Mouse (Mus musculus): ENCODE measurements around the gene Setd1a. TPM values are rescaled to one million over a fixed set of nuclear protein-coding genes. Genes with fewer than 3 reads are reported as not detected.
"Not testable (repeated sequence)": the region's sequence is repeated elsewhere in the genome, so short reads cannot be mapped to it uniquely, and the experiment has no call there.

Setd1a gene
- total and polyA plus RNA-seq, 3 experiments: 9.2 to 55.9 TPM; not detected in 1

DNA sequence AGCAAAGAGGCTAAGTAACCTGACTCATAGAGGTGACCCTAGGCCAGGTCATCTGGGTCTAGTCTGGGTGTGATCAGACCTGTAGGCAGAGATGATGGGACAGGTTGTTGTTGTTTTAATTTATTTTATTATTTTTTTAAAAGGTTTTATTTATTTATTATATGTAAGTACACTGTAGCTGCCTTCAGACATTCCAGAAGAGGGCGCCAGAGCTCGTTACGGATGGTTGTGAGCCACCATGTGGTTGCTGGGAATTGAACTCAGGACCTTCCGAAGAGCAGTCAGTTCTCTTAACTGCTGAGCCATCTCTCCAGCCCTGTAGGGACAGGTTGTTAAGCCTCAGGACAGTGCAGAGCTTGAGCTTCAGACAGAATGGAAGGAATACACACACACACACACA is 61.4 kb downstream of the Setd1a start:
- H3K27ac ChIP-seq (ENCODE audit: control insufficient read depth, low read depth, low read length); H3K9ac ChIP-seq (ENCODE audit: control insufficient read depth, low read depth, low read length, poor library complexity, severe bottlenecking); H3K79me2 ChIP-seq (ENCODE audit: control insufficient read depth, insufficient read depth, low read length, poor library complexity); H3K9me3 ChIP-seq (replicated peaks; ENCODE audit: insufficient read depth, low read length); H3K4me3 ChIP-seq (ENCODE audit: control insufficient read depth in 1 of 2, insufficient read depth in 1 of 2, low read depth in 2 of 2, low read length in 2 of 2); H3K27me3 ChIP-seq (ENCODE audit: control insufficient read depth in 1 of 2, insufficient read depth in 2 of 2, low read length in 2 of 2); H3K36me3 ChIP-seq (ENCODE audit: control insufficient read depth in 1 of 2, insufficient read depth in 2 of 2, low read length in 2 of 2); H3K4me1 ChIP-seq (ENCODE audit: control insufficient read depth in 1 of 2, insufficient read depth in 2 of 2, low read length in 2 of 2): not testable (repeated sequence)
- DNase-seq (ENCODE audit: low read depth, low spot score): peak; percentile 35
- peak in 2 of 3 experiments; percentile 10 to 34; a peak in 3 of 6 replicates for TF ChIP-seq CTCF (IDR thresholded peaks at IDR 0.05 in 2 of 3, conservative IDR thresholded peaks at IDR 0.05 in 1 of 3; ENCODE audit: control insufficient read depth in 1 of 3, insufficient read depth in 1 of 3, low read depth in 2 of 3, low read length in 3 of 3, poor library complexity in 1 of 3, severe bottlenecking in 1 of 3)

DNA sequence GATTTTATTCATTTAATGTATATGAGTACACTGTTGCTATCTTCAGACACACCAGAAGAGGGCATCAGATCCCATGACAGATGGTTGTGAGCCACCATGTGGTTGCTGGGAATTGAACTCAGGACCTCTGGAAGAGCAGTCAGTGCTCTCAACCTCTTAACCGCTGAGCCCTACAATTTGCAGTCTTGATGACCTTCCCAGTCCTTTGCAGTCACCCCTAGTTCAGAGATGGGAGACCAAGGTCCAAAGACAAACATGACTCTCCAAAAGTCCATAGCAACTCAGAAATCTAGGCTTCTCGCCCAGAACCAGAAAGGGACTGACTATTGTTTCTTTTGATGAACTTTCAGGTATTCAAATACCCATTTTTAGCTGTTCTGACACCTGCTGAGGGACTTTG is 63.6 kb downstream of the Setd1a start:
- peak overlapping the region; percentile 98 for H3K27ac ChIP-seq (ENCODE audit: control insufficient read depth, low read depth, low read length)
- DNase-seq (ENCODE audit: low read depth, low spot score): peak; percentile 27
- H3K9me3 ChIP-seq (replicated peaks; ENCODE audit: insufficient read depth, low read length); H3K79me2 ChIP-seq (ENCODE audit: control insufficient read depth, insufficient read depth, low read length, poor library complexity); H3K27me3 ChIP-seq (ENCODE audit: control insufficient read depth in 1 of 2, insufficient read depth in 2 of 2, low read length in 2 of 2); H3K36me3 ChIP-seq (ENCODE audit: control insufficient read depth in 1 of 2, insufficient read depth in 2 of 2, low read length in 2 of 2); H3K4me1 ChIP-seq (ENCODE audit: control insufficient read depth in 1 of 2, insufficient read depth in 2 of 2, low read length in 2 of 2); H3K4me3 ChIP-seq (ENCODE audit: control insufficient read depth in 1 of 2, insufficient read depth in 1 of 2, low read depth in 2 of 2, low read length in 2 of 2): not testable (repeated sequence)
- peak in 1 of 3 experiments; percentile 17; a peak in 1 of 6 replicates for TF ChIP-seq CTCF (IDR thresholded peaks at IDR 0.05 in 2 of 3, conservative IDR thresholded peaks at IDR 0.05 in 1 of 3; ENCODE audit: control insufficient read depth in 1 of 3, insufficient read depth in 1 of 3, low read depth in 2 of 3, low read length in 3 of 3, poor library complexity in 1 of 3, severe bottlenecking in 1 of 3)
- peak overlapping the region; percentile 99; the same call in 1 of the 2 replicates for H3K9ac ChIP-seq (ENCODE audit: control insufficient read depth, low read depth, low read length, poor library complexity, severe bottlenecking)

DNA sequence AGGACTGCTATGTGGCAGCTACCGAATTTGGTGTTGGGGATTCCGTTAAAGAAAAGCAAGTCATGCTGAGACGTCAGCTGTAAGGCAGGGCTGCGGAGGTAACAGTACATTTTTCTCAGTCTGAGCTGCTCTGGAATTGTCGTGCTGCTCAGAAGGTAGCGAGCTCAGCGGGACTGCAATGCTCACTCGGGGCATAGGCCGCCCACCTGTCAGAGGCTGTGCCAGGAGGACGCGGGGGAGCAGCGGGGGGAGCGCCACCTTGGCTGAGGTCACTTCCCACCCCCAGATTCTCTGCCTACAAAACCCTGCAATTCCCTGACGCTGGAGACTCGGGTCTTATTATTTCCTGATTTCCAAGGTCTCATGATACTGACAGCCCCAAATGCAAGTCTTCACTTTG is 64.4 kb downstream of the Setd1a start:
- Histone ChIP-seq H3K9me3 (replicated peaks; ENCODE audit: insufficient read depth, low read length) (no peaks in the 10 kb centered on the region), H3K4me3 (ENCODE audit: control insufficient read depth in 1 of 2, insufficient read depth in 1 of 2, low read depth in 2 of 2, low read length in 2 of 2) (peak overlapping the region; percentile 35 to 57), H3K27me3 (ENCODE audit: control insufficient read depth in 1 of 2, insufficient read depth in 2 of 2, low read length in 2 of 2) (no peaks in the 10 kb centered on the region), H3K4me1 (ENCODE audit: control insufficient read depth in 1 of 2, insufficient read depth in 2 of 2, low read length in 2 of 2) (0 out of 4 replicates have a peak, but pooled peaks cover 0 to 10% of the 10 kb centered on the region in 2 experiments), H3K79me2 (ENCODE audit: control insufficient read depth, insufficient read depth, low read length, poor library complexity) (peaks cover 7% of the 10 kb centered on the region; the same call in 1 of the 2 replicates), H3K9ac (ENCODE audit: control insufficient read depth, low read depth, low read length, poor library complexity, severe bottlenecking) (peak overlapping the region; percentile 99), H3K27ac (ENCODE audit: control insufficient read depth, low read depth, low read length) (peak overlapping the region; percentile 98), H3K36me3 (ENCODE audit: control insufficient read depth in 1 of 2, insufficient read depth in 2 of 2, low read length in 2 of 2) (peaks cover 0 to 7% of the 10 kb centered on the region in 2 experiments; a peak in 1 of 4 replicates)
- peak; percentile 79 for DNase-seq (ENCODE audit: low read depth, low spot score)
- TF ChIP-seq MXI1 (IDR thresholded peaks at IDR 0.05; ENCODE audit: low read depth, low read length) (no peak), NELFE (IDR thresholded peaks at IDR 0.05; ENCODE audit: low read depth, low read length) (no peak), SMC3 (IDR thresholded peaks at IDR 0.05; ENCODE audit: low read depth, low read length) (no peak), USF2 (IDR thresholded peaks at IDR 0.05; ENCODE audit: borderline replicate concordance in 1 of 2, insufficient read depth in 1 of 2, low read depth in 1 of 2, low read length in 2 of 2) (no peak), TBP (IDR thresholded peaks at IDR 0.05; ENCODE audit: low read depth, low read length) (no peak), RCOR1 (IDR thresholded peaks at IDR 0.05; ENCODE audit: low read depth, low read length) (no peak), SIN3A (IDR thresholded peaks at IDR 0.05; ENCODE audit: low read length) (no peak), BHLHE40 (IDR thresholded peaks at IDR 0.05; ENCODE audit: borderline replicate concordance, low read depth, low read length) (no peak), TAL1 (IDR thresholded peaks at IDR 0.05; ENCODE audit: low read length) (no peak), CHD2 (IDR thresholded peaks at IDR 0.05; ENCODE audit: low read length) (no peak), GABPA (IDR thresholded peaks at IDR 0.05; ENCODE audit: low read depth, low read length) (no peak)
